ENCODE assay signal across 15 mouse cellular contexts in genomic region chr8:122124326-122124725, GRCm38 (mm10).
A peak's percentile ranks its signal among the peaks of the same experiment; 100 is the strongest.
DNase-seq lines count a peak whose midpoint lies in the region; ATAC-seq and TF ChIP-seq lines count a peak whose summit lies in the region.
"Had no signal": no experiment of that assay in that cellular context is flagged by ENCODE, and none has a peak within 500 bp of the region (broad histone marks: within the 10 kb centered on the region; RNA-seq: fewer than 3 reads in every experiment).

No protein-coding gene starts in this region.

- no peak overlapping the region for H3K4me2 ChIP-seq in forebrain, embryonic 12.5 days
- H3K4me2 ChIP-seq: midbrain, embryonic 12.5 days; neural tube, embryonic 12.5 days had no signal

- H3K27ac ChIP-seq in cerebellum, adult 2 months (ENCODE audit: insufficient read depth, low read length), result no peak overlapping the region
- no peak overlapping the region for H3K27ac ChIP-seq in left cerebral cortex, adult 2 months
- no peak overlapping the region for H3K27ac ChIP-seq in forebrain, embryonic 12.5 days
- H3K27ac ChIP-seq: heart, embryonic 10.5 days; midbrain, embryonic 12.5 days; neural tube, embryonic 12.5 days had no signal

- no peak for ATAC-seq in forebrain, embryonic 12.5 days (ENCODE audit: low FRiP score)

- 0 out of 2 replicates have a peak, but pooled peaks cover 2% of the 10 kb centered on the region for H3K4me1 ChIP-seq in cerebellum, adult 2 months (ENCODE audit: control insufficient read depth, insufficient read depth, low read length)
- H3K4me1 ChIP-seq in forebrain, embryonic 12.5 days, result no peaks in the 10 kb centered on the region; the same call in 1 of the 2 replicates
- H3K4me1 ChIP-seq: midbrain, embryonic 12.5 days; neural tube, embryonic 12.5 days had no signal

- H3K9ac ChIP-seq in forebrain, embryonic 12.5 days, result no peak overlapping the region
- H3K9ac ChIP-seq: midbrain, embryonic 12.5 days; neural tube, embryonic 12.5 days had no signal

- no peak for TF ChIP-seq POLR2A in cerebellum, adult 2 months (IDR thresholded peaks at IDR 0.05; ENCODE audit: borderline replicate concordance, insufficient read depth, low read length)
- no peak for TF ChIP-seq POLR2A in brain, embryonic 14.5 days (IDR thresholded peaks at IDR 0.05; ENCODE audit: borderline replicate concordance, extremely low read depth, insufficient read depth, insufficient read length, poor library complexity, severe bottlenecking)

- peak; percentile 15; the same call in 1 of the 2 replicates for TF ChIP-seq CTCF in cerebellum, adult 2 months (IDR thresholded peaks at IDR 0.05; ENCODE audit: borderline replicate concordance, insufficient read depth, low read depth, low read length)
- TF ChIP-seq CTCF in left cerebral cortex, adult 2 months (IDR thresholded peaks at IDR 0.05), result peak; percentile 25
- peak; percentile 48; the same call in 1 of the 2 replicates for TF ChIP-seq CTCF in brain, embryonic 14.5 days (IDR thresholded peaks at IDR 0.05; ENCODE audit: borderline replicate concordance, extremely low read depth, insufficient read depth, insufficient read length)

- H3K9me3 ChIP-seq in forebrain, embryonic 12.5 days, result 0 out of 2 replicates have a peak, but pooled peaks cover 5% of the 10 kb centered on the region
- H3K9me3 ChIP-seq: heart, embryonic 10.5 days; neural tube, embryonic 12.5 days had no signal

- intact Hi-C loops in left cerebral cortex, adult 2 months (cut with DNase I), result no loop called here
- intact Hi-C loops in left cerebral cortex, postnatal 14 days (cut with DNase I), result no loop called here

- WGBS in cerebellum, adult 2 months, result 96% methylated on average over 3 of the region's 3 CpGs
- WGBS in forebrain, embryonic 12.5 days, result 86% methylated on average over 3 of the region's 3 CpGs

- H3K4me3 ChIP-seq in cerebellum, adult 2 months (replicated peaks; ENCODE audit: insufficient read depth, low read depth, low read length), result no peak overlapping the region
- H3K4me3 ChIP-seq in left cerebral cortex, adult 2 months, result no peak overlapping the region
- no peak overlapping the region for H3K4me3 ChIP-seq in forebrain, embryonic 12.5 days (replicated peaks)
- H3K4me3 ChIP-seq: heart, embryonic 10.5 days; midbrain, embryonic 12.5 days; neural tube, embryonic 12.5 days had no signal

- no peaks in the 10 kb centered on the region for H3K36me3 ChIP-seq in forebrain, embryonic 12.5 days (replicated peaks)
- H3K36me3 ChIP-seq: heart, embryonic 10.5 days; midbrain, embryonic 12.5 days; neural tube, embryonic 12.5 days had no signal

- H3K27me3 ChIP-seq in cerebellum, adult 2 months (ENCODE audit: control insufficient read depth, insufficient read depth, low read length), result no peaks in the 10 kb centered on the region
- no peaks in the 10 kb centered on the region for H3K27me3 ChIP-seq in forebrain, embryonic 12.5 days
- H3K27me3 ChIP-seq: neural tube, embryonic 12.5 days had no signal

- no peak for DNase-seq in cerebellum, adult 2 months
- no peak for DNase-seq in cerebellum, adult 8-10 months
- no peak for DNase-seq in left cerebral cortex, adult 2 months (ENCODE audit: extremely low spot score in 1 of 2, low spot score in 2 of 2)
- DNase-seq in left cerebral cortex, postnatal 14 days (ENCODE audit: low spot score in 2 of 2), result no peak
- peak; percentile 47 for DNase-seq in A20 (ENCODE audit: low read depth, low spot score)
- no peak for DNase-seq in brain, embryonic 14.5 days (ENCODE audit: low read depth)
- no peak for DNase-seq in adrenal gland, postnatal 14 days
- DNase-seq: adrenal gland, postnatal 10 days; kidney, adult 9 months; retina, postnatal 1 day; thymus, adult 18-20 months had no signal
